Mouse (Mus musculus): ENCODE data around the gene Pdgfb. TPM values are rescaled to one million over a fixed set of nuclear protein-coding genes. Genes with fewer than 3 reads are reported as not detected.

Pdgfb gene
- total RNA-seq (2012; rRNA removed) = not detected in 2 replicates
- not detected in 2 replicates for total RNA-seq (2014; rRNA removed)
- polyA plus RNA-seq (2012; ENCODE audit: insufficient read length, low read depth) = not detected in 2 replicates

- no peak within 1 kb of the TSS for H3K9ac ChIP-seq (ENCODE audit: insufficient read depth, low read depth)
- H3K4me3 ChIP-seq (replicated peaks in 1 of 3; ENCODE audit: low read depth in 2 of 3, low read length in 2 of 3, poor library complexity in 1 of 3) = no peak within 1 kb of the TSS
- H3K4me1 ChIP-seq (ENCODE audit: control insufficient read depth in 1 of 2, insufficient read depth in 2 of 2) = peaks cover 0 to 3% of the 10 kb centered on the region in 2 experiments; a peak in 1 of 4 replicates
- no peak within 1 kb of the TSS for H3K4me2 ChIP-seq (ENCODE audit: insufficient read depth, low read depth, poor library complexity, severe bottlenecking)
- DNase-seq (ENCODE audit: extremely low read depth) = no peak
- peaks cover 5% of the 10 kb centered on the region for H3K27me3 ChIP-seq (replicated peaks)
- H3K36me3 ChIP-seq (replicated peaks in 1 of 2; ENCODE audit: control insufficient read depth in 1 of 2, insufficient read depth in 1 of 2, low read length in 1 of 2) = no peaks in the 10 kb centered on the region
- H3K9me3 ChIP-seq (replicated peaks; ENCODE audit: low read length) = peaks cover 26% of the 10 kb centered on the region
- TF ChIP-seq ZKSCAN1 (IDR thresholded peaks at IDR 0.05; ENCODE audit: borderline replicate concordance, low read depth, low read length) (no peak), JUN (IDR thresholded peaks at IDR 0.05; ENCODE audit: insufficient read depth, low read depth, low read length) (no peak)
- H3K27ac ChIP-seq (ENCODE audit: insufficient read depth, low read depth) = no peak within 1 kb of the TSS
- H3K79me2 ChIP-seq (replicated peaks; ENCODE audit: control insufficient read depth, extremely low read depth, insufficient read depth, poor library complexity, severe bottlenecking) = no peaks in the 10 kb centered on the region
- dilution Hi-C loops (cut with MboI; ENCODE audit: extremely low pct_ligation_motif_present, extremely low pct_unique_long_range_greater_than_20kb, low sequenced_read_pairs) (no loop called here), in situ Hi-C loops (cut with MboI; ENCODE audit: low pct_ligation_motif_present, low pct_unique_long_range_greater_than_20kb, low sequenced_read_pairs) (no loop called here)
These were observed at the start of gene Pdgfb for GRCm38 (mm10) chr15:80014321-80015210. TSS of gene Pdgfb (minus strand) at chr15:80014977.

DNA sequence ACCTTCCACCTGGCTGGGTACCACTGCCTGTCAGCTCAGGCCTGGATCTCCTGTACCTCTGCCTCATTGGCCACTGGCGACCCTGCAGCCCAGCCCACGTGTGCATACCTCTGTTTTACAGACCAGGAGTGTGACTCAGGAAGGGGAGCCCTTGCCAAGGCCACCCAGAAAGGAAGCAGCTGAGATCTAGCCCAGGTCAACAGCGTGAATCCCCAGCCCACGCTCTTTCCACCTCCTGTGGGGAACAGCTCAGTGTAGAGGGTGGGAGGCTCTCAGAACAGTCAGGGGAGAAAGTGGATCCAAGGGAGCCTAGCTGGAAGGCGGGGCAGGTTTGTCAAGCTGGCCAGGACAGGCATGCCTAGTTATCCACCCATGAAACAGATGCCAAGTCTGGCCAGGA is 48.0 kb upstream of the Pdgfb start:
- Histone ChIP-seq H3K79me2 (replicated peaks; ENCODE audit: control insufficient read depth, extremely low read depth, insufficient read depth, poor library complexity, severe bottlenecking) (no peaks in the 10 kb centered on the region), H3K9me3 (replicated peaks; ENCODE audit: low read length) (no peaks in the 10 kb centered on the region), H3K4me2 (ENCODE audit: insufficient read depth, low read depth, poor library complexity, severe bottlenecking) (no peak overlapping the region), H3K36me3 (replicated peaks in 1 of 2; ENCODE audit: control insufficient read depth in 1 of 2, insufficient read depth in 1 of 2, low read length in 1 of 2) (no peaks in the 10 kb centered on the region), H3K4me3 (replicated peaks in 1 of 3; ENCODE audit: low read depth in 2 of 3, low read length in 2 of 3, poor library complexity in 1 of 3) (peak overlapping the region in 1 of 3 experiments; percentile 34), H3K27ac (ENCODE audit: insufficient read depth, low read depth) (no peak overlapping the region), H3K4me1 (ENCODE audit: control insufficient read depth in 1 of 2, insufficient read depth in 2 of 2) (peaks cover 37 to 65% of the 10 kb centered on the region in 2 experiments), H3K9ac (ENCODE audit: insufficient read depth, low read depth) (no peak overlapping the region), H3K27me3 (replicated peaks) (peaks cover 3% of the 10 kb centered on the region)
- TF ChIP-seq MAFK (IDR thresholded peaks at IDR 0.05; ENCODE audit: insufficient replicate concordance, low read length) = no peak
- peak; percentile 44 for TF ChIP-seq ETS1 (conservative IDR thresholded peaks at IDR 0.05; ENCODE audit: low read depth, low read length)
- TF ChIP-seq BHLHE40 (IDR thresholded peaks at IDR 0.05; ENCODE audit: low read depth, low read length) = peak; percentile 13; the same call in 1 of the 2 replicates
- dilution Hi-C loops (cut with MboI; ENCODE audit: extremely low pct_ligation_motif_present, extremely low pct_unique_long_range_greater_than_20kb, low sequenced_read_pairs) = no loop called here
- in situ Hi-C loops (cut with MboI; ENCODE audit: low pct_ligation_motif_present, low pct_unique_long_range_greater_than_20kb, low sequenced_read_pairs) = loop anchor here (5.0 kb wide), 1 partner anchor 41 kb away; no protein-coding TSS in a partner anchor
- no peak for DNase-seq (ENCODE audit: extremely low read depth)

DNA sequence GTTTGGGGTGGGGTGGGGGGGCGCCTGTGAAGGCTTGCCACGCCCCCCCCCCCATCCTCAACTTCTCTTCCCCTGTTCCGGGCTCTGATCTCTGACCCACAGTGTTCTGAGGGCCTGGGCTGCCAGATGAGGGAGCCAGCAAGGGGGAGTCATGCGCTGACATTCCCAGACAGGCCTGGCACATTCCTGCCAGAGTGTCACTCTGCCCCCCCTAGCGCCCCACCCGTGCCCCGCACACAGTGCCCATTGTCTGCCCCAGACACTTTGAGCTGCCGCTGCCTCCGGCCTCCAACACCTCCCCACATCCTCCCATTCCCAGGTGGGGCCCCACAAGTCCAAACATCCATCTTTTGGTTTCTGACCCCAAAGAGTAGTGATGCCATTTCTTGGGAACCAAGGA is 47.6 kb upstream of the Pdgfb start:
- Histone ChIP-seq H3K9ac (ENCODE audit: insufficient read depth, low read depth) (no peak overlapping the region), H3K4me3 (replicated peaks in 1 of 3; ENCODE audit: low read depth in 2 of 3, low read length in 2 of 3, poor library complexity in 1 of 3) (no peak overlapping the region), H3K4me2 (ENCODE audit: insufficient read depth, low read depth, poor library complexity, severe bottlenecking) (no peak overlapping the region), H3K4me1 (ENCODE audit: control insufficient read depth in 1 of 2, insufficient read depth in 2 of 2) (peaks cover 37 to 70% of the 10 kb centered on the region in 2 experiments), H3K9me3 (replicated peaks; ENCODE audit: low read length) (no peaks in the 10 kb centered on the region), H3K79me2 (replicated peaks; ENCODE audit: control insufficient read depth, extremely low read depth, insufficient read depth, poor library complexity, severe bottlenecking) (no peaks in the 10 kb centered on the region), H3K27me3 (replicated peaks) (peaks cover under 1% of the 10 kb centered on the region), H3K27ac (ENCODE audit: insufficient read depth, low read depth) (no peak overlapping the region), H3K36me3 (replicated peaks in 1 of 2; ENCODE audit: control insufficient read depth in 1 of 2, insufficient read depth in 1 of 2, low read length in 1 of 2) (no peaks in the 10 kb centered on the region)
- TF ChIP-seq POLR2A (IDR thresholded peaks at IDR 0.05; ENCODE audit: low read depth, low read length) (no peak), GABPA (IDR thresholded peaks at IDR 0.05; ENCODE audit: insufficient replicate concordance, low read depth, low read length) (no peak)
- dilution Hi-C loops (cut with MboI; ENCODE audit: extremely low pct_ligation_motif_present, extremely low pct_unique_long_range_greater_than_20kb, low sequenced_read_pairs) (no loop called here), in situ Hi-C loops (cut with MboI; ENCODE audit: low pct_ligation_motif_present, low pct_unique_long_range_greater_than_20kb, low sequenced_read_pairs) (loop anchor here (5.0 kb wide), 1 partner anchor 40 kb away; no protein-coding TSS in a partner anchor)
- DNase-seq (ENCODE audit: extremely low read depth) = no peak
